Mouse (Mus musculus): Measurements from ENCODE around the gene Fkrp. TPM values are rescaled to one million over a fixed set of nuclear protein-coding genes. Genes with fewer than 3 reads are reported as not detected.

Gene Fkrp
- polyA plus RNA-seq, 1 experiment from 2014 or later, result 25.4 TPM

DNA sequence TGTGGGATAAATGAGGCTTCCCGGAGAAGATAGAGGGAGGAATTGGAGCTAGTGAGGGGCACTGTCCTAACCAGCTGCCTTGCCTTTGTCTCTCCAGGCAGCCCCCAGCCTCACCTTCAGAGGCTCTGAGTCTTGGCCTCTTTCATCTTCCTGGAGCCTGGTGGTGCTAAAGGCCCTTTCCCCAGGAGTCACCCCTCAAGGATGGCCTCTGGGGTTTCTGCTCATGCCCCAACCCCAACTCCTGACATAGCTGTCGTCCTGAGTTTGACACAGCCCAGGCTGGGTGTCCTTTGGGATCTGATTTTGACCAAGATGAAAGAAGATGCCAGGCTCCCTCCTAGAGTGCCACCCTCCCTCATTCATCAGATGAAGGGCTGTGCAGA is 23.6 kb upstream of the Fkrp start:
- Histone ChIP-seq H3K4me2 (ENCODE audit: low read depth, severe bottlenecking) (no peak overlapping the region), H3K27me3 (ENCODE audit: control insufficient read depth, insufficient read depth, low read length) (no peaks in the 10 kb centered on the region), H3K4me3 (ENCODE audit: low read depth, low read length) (no peak overlapping the region), H3K36me3 (ENCODE audit: control insufficient read depth, insufficient read depth, low read length) (peaks cover 28% of the 10 kb centered on the region), H3K27ac (replicated peaks; ENCODE audit: low read depth, low read length) (no peak overlapping the region), H3K9ac (ENCODE audit: low read length) (no peak overlapping the region), H3K9me3 (ENCODE audit: control insufficient read depth, low read length) (no peaks in the 10 kb centered on the region), H3K4me1 (ENCODE audit: control insufficient read depth, insufficient read depth, low read length) (peaks cover 13% of the 10 kb centered on the region)
- DNase-seq (ENCODE audit: low spot score) (no peak), ATAC-seq (ENCODE audit: insufficient number of reproducible peaks, low FRiP score, low TSS enrichment, low read depth) (no peak)
- 85% methylated on average over 2 of the region's 2 CpGs for WGBS

DNA sequence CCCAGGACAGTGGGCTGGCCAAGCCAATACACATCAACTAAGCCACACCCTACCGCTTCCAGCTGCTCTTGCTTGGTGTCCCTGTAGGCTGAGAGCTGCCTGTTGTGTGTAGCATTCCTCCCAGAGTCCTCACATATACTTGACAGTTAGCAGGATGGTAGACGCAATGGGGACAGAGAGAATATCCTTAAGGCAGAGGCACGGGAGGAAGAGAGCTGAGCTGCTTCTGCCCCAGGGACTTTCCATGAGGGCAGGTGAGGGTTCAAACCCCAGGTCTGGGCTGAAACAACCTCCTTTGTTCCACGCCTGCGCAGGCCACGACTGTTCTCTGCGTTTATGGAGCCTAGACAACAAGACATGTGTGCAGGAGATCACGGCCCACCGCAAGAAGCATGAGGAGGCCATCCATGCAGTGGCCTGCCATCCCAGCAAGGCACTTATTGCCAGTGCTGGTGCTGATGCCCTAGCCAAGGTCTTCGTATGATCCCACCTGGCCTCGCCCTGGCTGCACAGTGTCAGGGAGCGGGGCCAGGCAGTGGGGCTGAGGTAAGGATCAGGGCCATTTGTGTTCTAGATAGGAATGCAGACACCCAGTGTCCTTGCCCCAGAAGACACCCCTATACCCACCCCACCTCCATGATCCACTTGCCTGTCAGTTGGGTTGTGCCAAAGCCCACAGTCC is 23.0 kb upstream of the Fkrp start:
- WGBS, result 91% methylated on average over 12 of the region's 12 CpGs
- Histone ChIP-seq H3K36me3 (ENCODE audit: control insufficient read depth, insufficient read depth, low read length) (peaks cover 32% of the 10 kb centered on the region), H3K9me3 (ENCODE audit: control insufficient read depth, low read length) (no peaks in the 10 kb centered on the region), H3K9ac (ENCODE audit: low read length) (no peak overlapping the region), H3K27ac (replicated peaks; ENCODE audit: low read depth, low read length) (no peak overlapping the region), H3K4me3 (ENCODE audit: low read depth, low read length) (no peak overlapping the region), H3K27me3 (ENCODE audit: control insufficient read depth, insufficient read depth, low read length) (no peaks in the 10 kb centered on the region), H3K4me1 (ENCODE audit: control insufficient read depth, insufficient read depth, low read length) (peaks cover 10% of the 10 kb centered on the region), H3K4me2 (ENCODE audit: low read depth, severe bottlenecking) (no peak overlapping the region)
- DNase-seq (ENCODE audit: low spot score) (no peak), ATAC-seq (ENCODE audit: insufficient number of reproducible peaks, low FRiP score, low TSS enrichment, low read depth) (no peak)

DNA sequence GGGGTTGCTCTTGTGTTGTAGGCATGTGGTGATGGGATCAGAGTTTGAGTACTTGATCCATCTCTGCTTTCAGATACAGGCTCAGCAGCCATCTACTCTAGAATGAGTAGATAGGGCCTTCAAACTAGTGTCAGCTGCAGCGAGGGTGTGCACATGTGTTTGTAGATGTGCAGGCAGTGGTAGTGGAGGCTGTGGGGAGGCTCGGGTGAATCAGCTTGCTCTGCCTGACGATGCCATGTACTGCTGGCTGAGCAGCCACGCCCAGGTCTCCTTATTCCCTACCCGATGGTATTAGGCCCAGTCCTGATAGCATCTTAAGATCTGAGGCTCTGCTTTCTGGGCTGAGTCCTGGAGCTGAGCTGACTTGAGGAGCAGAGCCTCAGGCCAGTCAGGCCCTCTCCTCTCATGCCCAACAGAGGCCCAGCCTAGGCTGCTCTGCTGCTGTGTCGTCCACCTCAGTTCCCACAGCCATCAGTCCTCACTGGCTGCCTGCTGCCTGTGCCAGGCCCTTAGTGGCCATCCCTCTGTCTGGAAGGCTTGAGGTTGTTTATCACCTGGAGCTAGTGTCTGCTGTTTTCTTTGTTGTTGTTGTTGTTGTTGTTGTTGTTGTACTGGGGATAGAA is 22.4 kb upstream of the Fkrp start:
- 76% methylated on average over 6 of the region's 6 CpGs for WGBS
- H3K4me2 ChIP-seq (ENCODE audit: low read depth, severe bottlenecking), result no peak overlapping the region
- H3K9ac ChIP-seq (ENCODE audit: low read length), result no peak overlapping the region
- H3K4me3 ChIP-seq (ENCODE audit: low read depth, low read length), result no peak overlapping the region
- peaks cover 6% of the 10 kb centered on the region for H3K4me1 ChIP-seq (ENCODE audit: control insufficient read depth, insufficient read depth, low read length)
- H3K27ac ChIP-seq (replicated peaks; ENCODE audit: low read depth, low read length), result no peak overlapping the region
- DNase-seq (ENCODE audit: low spot score) (no peak), ATAC-seq (ENCODE audit: insufficient number of reproducible peaks, low FRiP score, low TSS enrichment, low read depth) (no peak)
- H3K27me3 ChIP-seq (ENCODE audit: control insufficient read depth, insufficient read depth, low read length), result no peaks in the 10 kb centered on the region
- H3K9me3 ChIP-seq (ENCODE audit: control insufficient read depth, low read length), result no peaks in the 10 kb centered on the region
- peaks cover 32% of the 10 kb centered on the region for H3K36me3 ChIP-seq (ENCODE audit: control insufficient read depth, insufficient read depth, low read length)

DNA sequence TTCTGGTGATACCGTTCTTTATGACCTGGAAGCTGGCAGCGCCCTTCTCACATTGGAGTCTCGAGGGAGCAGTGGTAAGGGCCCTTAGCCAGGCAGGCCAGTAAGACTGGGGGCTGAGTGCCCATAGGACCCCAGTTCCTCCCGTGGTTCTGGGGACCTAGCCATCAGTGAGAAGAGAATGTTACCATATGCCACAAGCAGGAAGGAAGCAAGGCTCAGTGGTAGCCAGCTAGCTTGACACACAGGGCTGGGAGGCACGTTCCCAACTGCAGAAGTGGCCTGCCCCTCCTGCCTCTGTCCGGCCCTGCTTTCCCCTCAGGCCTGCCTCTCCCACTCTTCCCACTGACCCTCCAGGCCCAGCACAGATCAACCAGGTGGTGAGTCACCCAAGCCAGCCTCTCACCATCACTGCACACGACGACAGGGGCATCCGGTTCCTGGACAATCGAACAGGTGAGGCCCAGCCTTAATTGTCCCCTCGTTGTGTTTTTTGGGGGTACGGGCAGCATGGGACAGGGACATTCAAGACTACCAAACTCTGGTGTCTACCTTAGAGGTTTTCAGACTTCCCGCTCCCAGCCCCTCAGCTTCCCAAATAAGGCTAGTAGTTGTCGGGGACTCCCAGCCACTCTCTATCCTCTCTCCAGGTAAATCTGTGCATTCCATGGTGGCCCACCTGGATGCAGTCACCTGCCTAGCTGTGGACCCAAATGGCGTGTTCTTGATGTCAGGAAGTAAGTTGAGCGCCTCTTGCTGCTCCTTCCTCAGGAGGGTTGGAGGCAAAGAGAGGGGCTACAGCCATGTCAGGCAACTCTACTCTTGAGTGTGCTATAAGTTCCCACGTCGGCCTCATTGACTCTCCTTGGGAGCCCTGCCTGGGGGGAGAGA is 21.6 kb upstream of the Fkrp start:
- Histone ChIP-seq H3K4me2 (ENCODE audit: low read depth, severe bottlenecking) (no peak overlapping the region), H3K27me3 (ENCODE audit: control insufficient read depth, insufficient read depth, low read length) (no peaks in the 10 kb centered on the region), H3K27ac (replicated peaks; ENCODE audit: low read depth, low read length) (no peak overlapping the region), H3K4me1 (ENCODE audit: control insufficient read depth, insufficient read depth, low read length) (peaks cover 3% of the 10 kb centered on the region; the same call in 1 of the 2 replicates), H3K9ac (ENCODE audit: low read length) (no peak overlapping the region), H3K9me3 (ENCODE audit: control insufficient read depth, low read length) (no peaks in the 10 kb centered on the region), H3K4me3 (ENCODE audit: low read depth, low read length) (no peak overlapping the region), H3K36me3 (ENCODE audit: control insufficient read depth, insufficient read depth, low read length) (peaks cover 37% of the 10 kb centered on the region)
- WGBS, result 95% methylated on average over 18 of the region's 18 CpGs
- DNase-seq (ENCODE audit: low spot score) (no peak), ATAC-seq (ENCODE audit: insufficient number of reproducible peaks, low FRiP score, low TSS enrichment, low read depth) (no peak)

DNA sequence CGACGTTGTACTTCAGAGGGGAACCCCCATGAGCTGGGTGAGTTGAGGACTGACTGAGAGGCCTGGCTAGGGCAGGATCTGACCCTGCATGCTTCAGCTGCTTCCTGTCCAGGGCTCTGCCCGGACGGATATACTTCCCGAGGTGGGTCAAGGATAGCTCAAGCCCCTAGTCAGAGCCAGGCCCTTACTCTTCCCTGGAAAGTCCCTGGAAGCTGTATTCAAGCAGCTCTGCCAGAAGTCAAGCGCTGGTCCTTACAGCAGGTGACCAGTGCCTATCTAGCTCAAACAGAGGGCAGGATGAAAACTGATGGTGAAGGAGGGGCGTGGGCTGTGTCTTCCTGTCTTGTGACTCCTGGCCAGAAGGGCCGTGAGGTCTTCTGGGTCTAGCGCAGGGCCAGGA is 13.9 kb upstream of the Fkrp start:
- no peak overlapping the region for H3K9ac ChIP-seq (ENCODE audit: low read length)
- no peak overlapping the region for H3K27ac ChIP-seq (replicated peaks; ENCODE audit: low read depth, low read length)
- no peaks in the 10 kb centered on the region for H3K4me1 ChIP-seq (ENCODE audit: control insufficient read depth, insufficient read depth, low read length)
- H3K36me3 ChIP-seq (ENCODE audit: control insufficient read depth, insufficient read depth, low read length), result peaks cover 55% of the 10 kb centered on the region
- no peak for DNase-seq (ENCODE audit: low spot score)
- H3K4me3 ChIP-seq (ENCODE audit: low read depth, low read length), result no peak overlapping the region
- H3K4me2 ChIP-seq (ENCODE audit: low read depth, severe bottlenecking), result no peak overlapping the region
- ATAC-seq (ENCODE audit: insufficient number of reproducible peaks, low FRiP score, low TSS enrichment, low read depth), result no peak
- H3K27me3 ChIP-seq (ENCODE audit: control insufficient read depth, insufficient read depth, low read length), result no peaks in the 10 kb centered on the region
- WGBS, result 85% methylated on average over 9 of the region's 9 CpGs
- H3K9me3 ChIP-seq (ENCODE audit: control insufficient read depth, low read length), result no peaks in the 10 kb centered on the region

DNA sequence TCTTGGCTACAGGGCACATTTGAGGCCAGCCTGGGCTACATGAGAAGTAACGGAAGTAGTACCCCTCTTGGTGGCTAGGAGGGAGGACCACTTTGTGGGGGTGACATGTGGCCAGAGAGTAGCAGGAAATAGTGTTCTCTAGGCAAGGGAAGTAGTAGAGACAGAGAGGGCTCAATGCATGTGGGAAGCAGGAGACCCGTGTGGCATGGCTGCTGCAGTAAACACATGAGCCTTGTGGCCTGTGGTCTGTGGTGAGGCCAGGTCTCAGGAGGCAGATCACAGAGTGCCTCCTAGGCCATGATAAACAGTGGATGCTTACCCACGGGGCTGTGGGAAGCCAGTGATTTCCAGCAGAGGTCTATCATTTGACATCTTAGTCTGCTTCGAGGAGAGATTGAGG is 10.7 kb upstream of the Fkrp start:
- 90% methylated on average over 4 of the region's 4 CpGs for WGBS
- Histone ChIP-seq H3K9me3 (ENCODE audit: control insufficient read depth, low read length) (no peaks in the 10 kb centered on the region), H3K27me3 (ENCODE audit: control insufficient read depth, insufficient read depth, low read length) (no peaks in the 10 kb centered on the region), H3K4me3 (ENCODE audit: low read depth, low read length) (no peak overlapping the region), H3K4me2 (ENCODE audit: low read depth, severe bottlenecking) (no peak overlapping the region), H3K36me3 (ENCODE audit: control insufficient read depth, insufficient read depth, low read length) (peaks cover 52% of the 10 kb centered on the region), H3K4me1 (ENCODE audit: control insufficient read depth, insufficient read depth, low read length) (no peaks in the 10 kb centered on the region), H3K9ac (ENCODE audit: low read length) (no peak overlapping the region), H3K27ac (replicated peaks; ENCODE audit: low read depth, low read length) (no peak overlapping the region)
- ATAC-seq (ENCODE audit: insufficient number of reproducible peaks, low FRiP score, low TSS enrichment, low read depth) (no peak), DNase-seq (ENCODE audit: low spot score) (no peak)

DNA sequence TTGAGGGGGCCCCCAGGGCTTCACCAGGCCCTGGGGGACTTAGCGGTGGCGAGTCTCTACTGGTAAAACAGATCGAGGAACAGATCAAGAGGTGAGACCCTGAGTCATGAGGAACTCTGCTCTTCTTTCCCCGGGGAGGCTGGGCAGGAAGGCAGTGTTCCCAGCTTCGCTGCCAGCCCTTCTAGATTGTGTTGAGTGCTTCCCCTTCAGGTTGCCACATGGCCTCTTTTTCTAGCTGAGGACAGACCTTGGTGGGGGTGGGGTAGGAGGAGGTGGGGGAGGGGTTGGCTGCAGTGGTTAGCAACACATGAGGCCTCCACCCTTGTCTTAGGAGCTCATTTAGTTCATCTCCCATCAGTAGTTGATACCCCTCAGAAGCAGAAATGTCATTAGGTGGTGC is 10.0 kb upstream of the Fkrp start:
- no peak overlapping the region for H3K9ac ChIP-seq (ENCODE audit: low read length)
- 85% methylated on average over 5 of the region's 5 CpGs for WGBS
- no peaks in the 10 kb centered on the region for H3K9me3 ChIP-seq (ENCODE audit: control insufficient read depth, low read length)
- H3K4me3 ChIP-seq (ENCODE audit: low read depth, low read length), result no peak overlapping the region
- H3K27ac ChIP-seq (replicated peaks; ENCODE audit: low read depth, low read length), result no peak overlapping the region
- H3K27me3 ChIP-seq (ENCODE audit: control insufficient read depth, insufficient read depth, low read length), result no peaks in the 10 kb centered on the region
- H3K4me2 ChIP-seq (ENCODE audit: low read depth, severe bottlenecking), result no peak overlapping the region
- DNase-seq (ENCODE audit: low spot score) (no peak), ATAC-seq (ENCODE audit: insufficient number of reproducible peaks, low FRiP score, low TSS enrichment, low read depth) (no peak)
- peaks cover 45% of the 10 kb centered on the region for H3K36me3 ChIP-seq (ENCODE audit: control insufficient read depth, insufficient read depth, low read length)
- 0 out of 2 replicates have a peak, but pooled peaks cover 2% of the 10 kb centered on the region for H3K4me1 ChIP-seq (ENCODE audit: control insufficient read depth, insufficient read depth, low read length)

DNA sequence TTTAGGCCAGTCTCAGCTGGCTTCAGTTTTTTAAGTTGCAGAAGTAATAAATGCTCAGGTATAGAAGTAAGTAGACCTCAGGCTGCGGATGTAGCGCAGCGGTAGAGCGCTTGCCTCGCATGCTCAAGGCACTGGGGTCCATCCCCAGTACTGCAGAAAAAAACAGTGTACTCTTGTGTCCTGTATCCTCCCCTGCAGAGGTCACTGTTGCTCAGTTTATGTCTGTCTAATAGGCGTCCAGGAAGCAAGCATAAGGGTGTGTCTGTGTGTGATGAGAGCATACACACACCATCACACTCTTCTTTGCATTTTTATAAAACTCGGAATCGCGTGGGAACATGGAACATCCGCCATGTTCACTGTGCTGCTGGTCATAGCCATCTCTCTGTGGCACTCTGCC is 9.3 kb upstream of the Fkrp start:
- no peak for DNase-seq (ENCODE audit: low spot score)
- peaks cover 38% of the 10 kb centered on the region for H3K36me3 ChIP-seq (ENCODE audit: control insufficient read depth, insufficient read depth, low read length)
- ATAC-seq (ENCODE audit: insufficient number of reproducible peaks, low FRiP score, low TSS enrichment, low read depth), result no peak
- no peaks in the 10 kb centered on the region for H3K9me3 ChIP-seq (ENCODE audit: control insufficient read depth, low read length)
- no peak overlapping the region for H3K4me2 ChIP-seq (ENCODE audit: low read depth, severe bottlenecking)
- no peak overlapping the region for H3K27ac ChIP-seq (replicated peaks; ENCODE audit: low read depth, low read length)
- H3K4me1 ChIP-seq (ENCODE audit: control insufficient read depth, insufficient read depth, low read length), result 0 out of 2 replicates have a peak, but pooled peaks cover 2% of the 10 kb centered on the region
- 87% methylated on average over 10 of the region's 10 CpGs for WGBS
- no peak overlapping the region for H3K4me3 ChIP-seq (ENCODE audit: low read depth, low read length)
- no peaks in the 10 kb centered on the region for H3K27me3 ChIP-seq (ENCODE audit: control insufficient read depth, insufficient read depth, low read length)
- H3K9ac ChIP-seq (ENCODE audit: low read length), result no peak overlapping the region
